Mouse (Mus musculus) heart, embryonic 16.5 days (tissue): Measurements from ENCODE around the gene Arl13a. TPM values are rescaled to one million over a fixed set of nuclear protein-coding genes. Genes with fewer than 3 reads are reported as not detected.

ENCODE experiments used
- ATAC-seq: fragments of 200-750 bp; cut with Nextera tagmentation; replicated peaks from 2 replicates; pipeline ENCODE4 v1.8.0; 2017; ENCODE audit warnings: moderate number of reproducible peaks; ENCODE audit not compliant: insufficient read depth, low FRiP score; ENCODE audit errors: extremely low read depth
- H3K27ac ChIP-seq: fragments of 300-500 bp; sonication (generic); 2 replicates; pipeline ENCODE4 v1.5.1; 2014; ENCODE audit warnings: mild to moderate bottlenecking, low read length, control low read depth, moderate library complexity
- H3K27me3 ChIP-seq: fragments of 300-500 bp; sonication (generic); 2 replicates; pipeline ENCODE4 v1.6.1; 2014; ENCODE audit warnings: low read length, mixed read lengths; ENCODE audit not compliant: control insufficient read depth, insufficient read depth
- H3K36me3 ChIP-seq: fragments of 300-500 bp; sonication (generic); 2 replicates; pipeline ENCODE4 v1.6.1; 2014; ENCODE audit not compliant: control insufficient read depth, insufficient read depth
- H3K4me1 ChIP-seq: fragments of 300-500 bp; sonication (generic); 2 replicates; pipeline ENCODE4 v1.6.1; 2014; ENCODE audit warnings: low read length, mixed read lengths; ENCODE audit not compliant: control insufficient read depth, insufficient read depth
- H3K4me2 ChIP-seq: fragments of 300-500 bp; sonication (generic); 2 replicates; pipeline ENCODE4 v1.6.1; 2014; ENCODE audit warnings: low read depth, mild to moderate bottlenecking, control low read depth, low read length
- H3K4me3 ChIP-seq: fragments of 300-500 bp; sonication (generic); 2 replicates; pipeline ENCODE4 v1.5.1; 2014; ENCODE audit warnings: mild to moderate bottlenecking, control low read depth, low read length
- H3K9ac ChIP-seq: fragments of 300-500 bp; sonication (generic); 2 replicates; pipeline ENCODE4 v1.6.1; 2014; ENCODE audit warnings: low read length, control low read depth
- H3K9me3 ChIP-seq: fragments of 300-500 bp; sonication (generic); replicated peaks from 2 replicates; pipeline ENCODE4 v1.6.1; 2016; ENCODE audit warnings: low read length; ENCODE audit not compliant: control insufficient read depth
- WGBS: fragments of 180-500 bp; shearing (Covaris S2); extraction: QIAGEN DNeasy Blood & Tissue Kit; methylation state at CpG from one replicate; pipeline ENCODE4 v1.1.7; 2014; 5-methylcytosine and 5-hydroxymethylcytosine counted together
- polyA plus RNA-seq: library from polyadenylated mRNA; unstranded; fragments of >200 nt; fragmentation: Nextera tagmentation; extraction: Ambion mirVana; gene quantifications from 2 replicates; pipeline ENCODE4 v1.2.1, GENCODE M21; 2015

Gene Arl13a
- polyA plus RNA-seq, 1 experiment from 2014 or later: 0.16 TPM

DNA sequence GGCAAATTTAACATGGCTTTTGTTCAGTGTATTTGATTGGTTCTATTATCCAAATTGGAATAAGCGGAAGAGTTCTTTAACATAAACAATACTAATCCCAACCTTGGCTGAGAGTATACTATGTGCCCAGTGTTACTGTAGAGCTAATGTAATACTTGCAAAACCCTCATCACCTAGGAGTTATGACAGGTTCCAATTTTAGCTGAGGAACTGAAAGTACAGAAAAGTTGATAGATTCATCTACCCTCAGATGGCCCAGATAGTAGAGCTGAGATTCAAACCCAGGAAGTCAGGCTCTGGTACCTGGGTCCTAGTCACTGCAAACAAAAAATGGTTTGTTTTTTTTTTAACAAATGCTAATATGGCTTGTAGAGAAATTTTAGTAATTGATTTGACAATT lies 16.7 kb upstream of the Arl13a start:
- no peak overlapping the region for H3K4me2 ChIP-seq
- H3K27ac ChIP-seq: no peak overlapping the region
- H3K9ac ChIP-seq: no peak overlapping the region
- WGBS: 90% methylated on average over 1 of the region's 1 CpGs
- H3K9me3 ChIP-seq: no peaks in the 10 kb centered on the region
- no peak overlapping the region for H3K4me3 ChIP-seq
- no peaks in the 10 kb centered on the region for H3K27me3 ChIP-seq
- H3K4me1 ChIP-seq: no peaks in the 10 kb centered on the region
- ATAC-seq: no peak
- no peaks in the 10 kb centered on the region for H3K36me3 ChIP-seq

DNA sequence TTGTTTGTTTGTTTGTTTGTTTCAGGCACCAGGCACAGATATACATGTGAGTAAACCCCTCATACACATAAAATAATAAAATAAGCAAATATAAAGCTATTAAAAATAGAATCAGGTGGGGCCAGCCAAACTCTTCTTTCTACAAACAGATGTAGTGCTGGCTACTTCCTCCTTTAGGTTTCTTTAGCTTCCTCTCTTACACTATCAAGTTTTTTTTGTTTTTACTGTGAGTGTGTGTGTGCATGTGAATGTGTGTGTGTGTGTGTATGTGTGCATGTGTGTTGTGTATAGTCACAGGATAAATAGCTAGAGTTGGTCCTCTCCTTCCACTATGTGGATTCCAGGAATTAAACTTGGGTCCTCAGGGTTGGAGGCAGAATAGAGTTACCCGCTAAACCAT lies 12.6 kb upstream of the Arl13a start:
- no peak overlapping the region for H3K27ac ChIP-seq
- no peak overlapping the region for H3K4me2 ChIP-seq
- no peaks in the 10 kb centered on the region for H3K4me1 ChIP-seq
- no peak overlapping the region for H3K4me3 ChIP-seq
- ATAC-seq: no peak
- no peaks in the 10 kb centered on the region for H3K36me3 ChIP-seq
- no peaks in the 10 kb centered on the region for H3K9me3 ChIP-seq
- H3K27me3 ChIP-seq: no peaks in the 10 kb centered on the region
- no peak overlapping the region for H3K9ac ChIP-seq
- WGBS: 100% methylated on average over 1 of the region's 1 CpGs

DNA sequence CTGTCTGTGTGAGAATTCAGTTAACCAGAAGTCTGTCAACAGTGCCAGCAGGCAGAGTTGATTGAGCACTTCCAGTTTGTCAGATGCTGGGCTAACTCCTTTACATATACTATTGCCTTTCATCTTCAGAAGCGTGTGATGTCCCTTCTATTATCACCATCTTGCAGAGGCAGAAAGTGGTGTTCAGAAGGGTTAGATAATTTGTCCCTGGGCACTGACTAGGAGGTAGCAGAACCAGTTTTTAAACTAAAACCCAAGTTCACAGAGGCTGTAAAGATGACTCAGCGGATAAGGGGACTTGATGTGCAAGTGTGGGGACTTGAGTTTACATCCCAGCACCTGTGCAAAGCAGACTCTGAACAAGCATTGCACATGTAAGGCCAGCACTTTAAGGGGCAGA lies 21.2 kb downstream of the Arl13a start:
- Histone ChIP-seq H3K4me1 (no peaks in the 10 kb centered on the region), H3K9ac (no peak overlapping the region), H3K4me3 (no peak overlapping the region), H3K9me3 (no peaks in the 10 kb centered on the region), H3K27me3 (no peaks in the 10 kb centered on the region), H3K27ac (no peak overlapping the region), H3K36me3 (peaks cover 3% of the 10 kb centered on the region; the same call in 1 of the 2 replicates), H3K4me2 (no peak overlapping the region)
- WGBS: 77% methylated on average over 2 of the region's 2 CpGs
- no peak for ATAC-seq

DNA sequence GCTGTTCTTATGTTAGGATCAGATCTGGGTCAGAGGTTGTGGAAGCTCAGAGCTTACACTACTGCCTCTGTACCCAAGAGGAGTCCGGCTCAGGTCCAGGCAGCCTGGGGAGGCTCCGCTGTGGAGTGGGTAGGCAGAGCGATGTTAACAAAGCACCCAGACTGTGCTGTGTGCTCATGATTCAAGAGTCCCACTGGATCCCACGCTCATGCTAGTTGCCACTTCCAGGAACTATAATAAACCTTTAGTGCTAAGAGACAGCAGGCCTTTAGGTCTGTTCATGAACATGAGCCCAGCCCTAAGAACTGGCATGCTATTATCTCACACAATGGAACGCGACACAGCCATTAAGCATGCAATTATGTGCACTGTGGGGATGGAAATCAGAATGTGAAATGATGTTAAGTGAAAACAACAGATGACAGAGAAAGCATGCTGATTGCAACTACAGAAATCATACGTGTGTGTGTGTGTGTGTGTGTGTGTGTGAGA lies 23.9 kb downstream of the Arl13a start:
- 84% methylated on average over 7 of the region's 7 CpGs for WGBS

GRCm38 (mm10) chrX:134218161-134218560 lies 30.9 kb downstream of the Arl13a start:
- no peak overlapping the region for H3K9ac ChIP-seq
- no peak overlapping the region for H3K4me2 ChIP-seq
- no peaks in the 10 kb centered on the region for H3K36me3 ChIP-seq
- H3K27me3 ChIP-seq: no peaks in the 10 kb centered on the region
- ATAC-seq: no peak
- H3K4me1 ChIP-seq: 0 out of 2 replicates have a peak, but pooled peaks cover 2% of the 10 kb centered on the region
- no peaks in the 10 kb centered on the region for H3K9me3 ChIP-seq
- no peak overlapping the region for H3K27ac ChIP-seq
- 69% methylated on average over 4 of the region's 4 CpGs for WGBS
- H3K4me3 ChIP-seq: no peak overlapping the region

More for the DNA sequence above, 23.9 kb downstream of the Arl13a start:
- ATAC-seq: no peak
- no peak overlapping the region for H3K4me3 ChIP-seq
- H3K4me1 ChIP-seq: no peaks in the 10 kb centered on the region
- H3K4me2 ChIP-seq: no peak overlapping the region
- H3K9me3 ChIP-seq: no peaks in the 10 kb centered on the region
- no peak overlapping the region for H3K27ac ChIP-seq
- H3K36me3 ChIP-seq: peaks cover 3% of the 10 kb centered on the region; the same call in 1 of the 2 replicates
- no peaks in the 10 kb centered on the region for H3K27me3 ChIP-seq
- H3K9ac ChIP-seq: no peak overlapping the region

GRCm38 (mm10) chrX:134220618-134221017 lies 33.3 kb downstream of the Arl13a start:
- 0 out of 2 replicates have a peak, but pooled peaks cover 2% of the 10 kb centered on the region for H3K4me1 ChIP-seq
- no peak overlapping the region for H3K27ac ChIP-seq
- ATAC-seq: no peak
- no peaks in the 10 kb centered on the region for H3K27me3 ChIP-seq
- H3K36me3 ChIP-seq: peaks cover 10% of the 10 kb centered on the region
- H3K9me3 ChIP-seq: no peaks in the 10 kb centered on the region
- H3K9ac ChIP-seq: no peak overlapping the region
- H3K4me2 ChIP-seq: no peak overlapping the region
- WGBS: 34% methylated on average over 3 of the region's 3 CpGs
- H3K4me3 ChIP-seq: no peak overlapping the region

GRCm38 (mm10) chrX:134221856-134222255 lies 34.6 kb downstream of the Arl13a start, which contains the start of gene Nox1:
Gene Nox1, minus strand, starts transcription at chrX:134221956.
- Histone ChIP-seq H3K4me3 (no peak within 1 kb of the TSS), H3K4me1 (0 out of 2 replicates have a peak, but pooled peaks cover 2% of the 10 kb centered on the region), H3K4me2 (no peak within 1 kb of the TSS), H3K27ac (no peak within 1 kb of the TSS), H3K9me3 (no peaks in the 10 kb centered on the region), H3K9ac (no peak within 1 kb of the TSS), H3K36me3 (peaks cover 10% of the 10 kb centered on the region), H3K27me3 (no peaks in the 10 kb centered on the region)
- 59% methylated on average over 4 of the region's 4 CpGs for WGBS
- ATAC-seq: no peak

GRCm38 (mm10) chrX:134233048-134233447 lies 45.7 kb downstream of the Arl13a start:
- Histone ChIP-seq H3K4me1 (no peaks in the 10 kb centered on the region), H3K27me3 (no peaks in the 10 kb centered on the region), H3K36me3 (peaks cover 3% of the 10 kb centered on the region), H3K4me2 (no peak overlapping the region), H3K9me3 (no peaks in the 10 kb centered on the region), H3K4me3 (no peak overlapping the region), H3K9ac (no peak overlapping the region), H3K27ac (no peak overlapping the region)
- 90% methylated on average over 1 of the region's 1 CpGs for WGBS
- ATAC-seq: no peak

GRCm38 (mm10) chrX:134238266-134238665 lies 51.0 kb downstream of the Arl13a start:
- Histone ChIP-seq H3K36me3 (peaks cover 17% of the 10 kb centered on the region), H3K4me2 (no peak overlapping the region), H3K27me3 (no peaks in the 10 kb centered on the region), H3K9ac (no peak overlapping the region), H3K27ac (no peak overlapping the region), H3K4me3 (no peak overlapping the region), H3K4me1 (no peaks in the 10 kb centered on the region), H3K9me3 (no peaks in the 10 kb centered on the region)
- 85% methylated on average over 10 of the region's 10 CpGs for whole genome bisulfite sequencing
- no peak for ATAC-seq
